Mouse (Mus musculus): Measurements from ENCODE around the gene Col4a1.

- TF ChIP-seq POLR2A (IDR thresholded peaks at IDR 0.05; ENCODE audit: borderline replicate concordance, insufficient read depth, low read length) (no peak), CTCF (IDR thresholded peaks at IDR 0.05; ENCODE audit: borderline replicate concordance, insufficient read depth, low read depth, low read length) (no peak)
These were observed 63.0 kb downstream of the Col4a1 start for GRCm38 (mm10) chr8:11249541-11250058.
